Mouse (Mus musculus) liver, embryonic 11.5 days (tissue): Measurements from ENCODE around the gene Fhad1. TPM values are rescaled to one million over a fixed set of nuclear protein-coding genes. Genes with fewer than 3 reads are reported as not detected.

Experiments
- ATAC-seq: fragments of 200-750 bp; cut with Nextera tagmentation; replicated peaks from 2 replicates; pipeline ENCODE4 v1.8.0; 2017; ENCODE audit warnings: moderate number of reproducible peaks, mild to moderate bottlenecking, moderate TSS enrichment, moderate library complexity; ENCODE audit not compliant: low FRiP score
- DNase-seq: peaks from one replicate; pipeline ENCODE4 v3.0.0-alpha.2; 2017; ENCODE audit warnings: low spot score
- H3K27ac ChIP-seq: fragments of 300-500 bp; sonication (generic); 2 replicates; pipeline ENCODE4 v1.5.1; 2014; ENCODE audit warnings: mild to moderate bottlenecking, low read depth, low read length, control low read depth
- H3K27me3 ChIP-seq: fragments of 300-500 bp; sonication (generic); replicated peaks from 2 replicates; pipeline ENCODE4 v1.6.1; 2014; ENCODE audit warnings: low read length, mixed read lengths; ENCODE audit not compliant: control insufficient read depth, insufficient read depth
- H3K36me3 ChIP-seq: fragments of 300-500 bp; sonication (generic); 2 replicates; pipeline ENCODE4 v1.6.1; 2014; ENCODE audit warnings: mild to moderate bottlenecking, low read length, moderate library complexity, mixed read lengths; ENCODE audit not compliant: control insufficient read depth, insufficient read depth
- H3K4me1 ChIP-seq: fragments of 300-500 bp; sonication (generic); replicated peaks from 2 replicates; pipeline ENCODE4 v1.6.1; 2014; ENCODE audit warnings: low read length, mixed read lengths; ENCODE audit not compliant: control insufficient read depth, insufficient read depth
- H3K4me2 ChIP-seq: fragments of 300-500 bp; sonication (generic); 2 replicates; pipeline ENCODE4 v1.6.1; 2014; ENCODE audit warnings: mild to moderate bottlenecking, control low read depth, moderate library complexity
- H3K4me3 ChIP-seq: fragments of 300-500 bp; sonication (generic); 2 replicates; pipeline ENCODE4 v1.5.1; 2014; ENCODE audit warnings: low read depth, low read length, control low read depth
- H3K9ac ChIP-seq: fragments of 300-500 bp; sonication (generic); 2 replicates; pipeline ENCODE4 v1.6.1; 2014; ENCODE audit warnings: low read depth, low read length, control low read depth
- H3K9me3 ChIP-seq: fragments of 300-500 bp; sonication (generic); 2 replicates; pipeline ENCODE4 v1.6.1; 2016; ENCODE audit warnings: low read length, inconsistent platforms, mixed read lengths; ENCODE audit not compliant: control insufficient read depth
- WGBS: fragments of 180-500 bp; shearing (Covaris S2); extraction: QIAGEN DNeasy Blood & Tissue Kit; methylation state at CpG from one replicate; pipeline ENCODE4 v1.1.7; 2014; 5-methylcytosine and 5-hydroxymethylcytosine counted together
- polyA plus RNA-seq: library from polyadenylated mRNA; unstranded; fragments of >200 nt; fragmentation: Nextera tagmentation; extraction: Ambion mirVana; gene quantifications from 2 replicates; pipeline ENCODE4 v1.2.1, GENCODE M21; 2014

Fhad1 gene
- polyA plus RNA-seq, 1 experiment from 2014 or later, result 1.8 TPM

DNA sequence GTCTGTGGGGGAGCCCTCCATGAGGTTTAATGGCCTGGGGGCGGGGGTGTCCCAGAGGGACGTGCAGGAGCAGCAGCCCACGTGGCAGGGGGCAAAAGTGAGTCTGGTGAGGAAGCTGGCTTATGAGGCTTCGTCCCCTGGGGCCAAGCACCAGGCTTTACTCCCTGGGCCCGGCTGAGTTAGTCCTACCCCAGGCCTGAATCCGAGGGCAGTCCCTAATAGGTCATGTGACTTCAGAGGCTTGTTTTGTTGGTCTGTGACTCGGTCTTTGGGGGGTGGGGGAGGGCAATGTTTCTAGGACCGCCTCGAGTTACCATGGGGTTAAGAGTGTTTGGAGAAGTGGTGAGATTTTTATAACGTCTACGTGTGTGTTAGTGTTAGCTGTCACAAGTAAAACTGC is 57.1 kb downstream of the Fhad1 start:
- ATAC-seq (peak; percentile 19; the same call in 1 of the 2 replicates), DNase-seq (no peak)
- H3K4me2 ChIP-seq, result peak overlapping the region; percentile 15; the same call in 1 of the 2 replicates
- H3K27ac ChIP-seq, result no peak overlapping the region
- H3K4me3 ChIP-seq, result no peak overlapping the region
- no peaks in the 10 kb centered on the region; the same call in 1 of the 2 replicates for H3K9me3 ChIP-seq
- peaks cover 7% of the 10 kb centered on the region for H3K4me1 ChIP-seq
- H3K36me3 ChIP-seq, result no peaks in the 10 kb centered on the region
- no peaks in the 10 kb centered on the region for H3K27me3 ChIP-seq
- 35% methylated on average over 11 of the region's 11 CpGs for WGBS
- H3K9ac ChIP-seq, result no peak overlapping the region

DNA sequence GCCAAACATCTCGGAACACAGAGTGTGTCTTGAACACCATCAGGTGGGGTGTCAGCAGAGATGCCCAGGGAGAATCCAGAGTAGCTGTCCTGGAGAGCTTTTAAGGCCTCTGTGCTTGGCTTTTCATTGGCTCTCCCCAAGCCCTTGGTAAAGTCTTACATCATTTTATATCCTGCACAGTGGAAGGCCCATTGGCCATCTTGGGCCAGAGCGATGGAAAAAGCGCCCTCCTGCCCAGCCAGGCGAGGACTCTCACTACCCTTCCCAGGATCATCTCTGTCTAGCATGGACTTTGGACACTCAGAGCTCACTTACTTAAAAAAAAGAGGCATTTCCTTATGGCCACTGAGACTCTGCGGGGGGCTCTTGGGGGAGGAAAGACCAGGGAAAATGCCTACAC is 58.0 kb downstream of the Fhad1 start:
- peaks cover 3% of the 10 kb centered on the region; the same call in 1 of the 2 replicates for H3K27me3 ChIP-seq
- H3K4me2 ChIP-seq, result no peak overlapping the region
- 90% methylated on average over 5 of the region's 5 CpGs for WGBS
- H3K27ac ChIP-seq, result no peak overlapping the region
- no peak overlapping the region for H3K9ac ChIP-seq
- DNase-seq (no peak), ATAC-seq (no peak)
- H3K4me1 ChIP-seq, result peaks cover 7% of the 10 kb centered on the region
- no peak overlapping the region for H3K4me3 ChIP-seq
- H3K36me3 ChIP-seq, result no peaks in the 10 kb centered on the region
- no peaks in the 10 kb centered on the region; the same call in 1 of the 2 replicates for H3K9me3 ChIP-seq

DNA sequence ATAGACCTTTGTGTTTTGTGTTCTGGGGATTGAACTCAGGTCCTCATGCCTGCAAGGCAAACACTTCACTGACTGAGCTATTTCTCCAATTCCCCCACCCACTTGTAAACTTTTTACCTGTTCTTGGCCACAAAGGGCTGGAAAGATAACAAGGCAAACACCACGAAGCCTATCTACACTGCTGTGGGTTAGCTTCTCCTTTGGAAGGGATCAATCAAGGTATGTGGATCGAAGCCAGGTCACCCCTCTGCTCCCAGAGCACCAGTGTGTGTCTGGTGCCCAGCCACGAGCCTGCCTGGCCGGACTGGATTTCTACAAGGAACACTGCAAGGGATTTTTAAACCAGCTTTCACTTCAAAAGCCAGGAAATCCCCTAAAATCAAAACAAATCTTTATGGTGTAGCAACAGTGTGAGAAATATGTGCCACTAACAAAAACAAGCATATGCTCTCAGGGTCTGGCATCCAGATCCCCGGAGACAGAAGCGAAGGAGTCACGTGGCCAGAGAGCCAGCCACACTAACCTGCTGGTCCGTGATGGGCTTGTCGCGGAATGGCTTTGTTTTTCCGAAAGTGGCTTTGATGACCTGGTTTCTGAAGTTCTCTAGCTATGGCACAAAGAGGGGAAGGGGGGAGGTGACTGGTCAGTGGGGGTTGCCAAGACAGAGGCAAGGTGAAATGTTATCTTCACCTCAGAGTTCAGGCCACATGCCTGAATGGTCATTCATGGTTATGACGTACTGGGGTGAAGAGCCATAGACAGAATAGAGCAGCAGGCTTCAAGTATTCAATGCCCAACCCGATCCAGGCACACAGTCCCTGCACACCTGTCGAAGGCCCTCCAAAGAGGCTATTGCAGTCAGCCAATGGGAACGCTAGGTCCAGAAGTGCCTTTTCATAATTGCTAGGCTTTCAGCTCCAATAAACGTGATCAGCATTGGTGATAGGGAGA is 59.8 kb downstream of the Fhad1 start:
- ATAC-seq, result no peak
- whole genome bisulfite sequencing, result 69% methylated on average over 16 of the region's 16 CpGs
- Histone ChIP-seq H3K27me3 (peaks cover 3% of the 10 kb centered on the region; the same call in 1 of the 2 replicates), H3K36me3 (no peaks in the 10 kb centered on the region), H3K4me3 (no peak overlapping the region), H3K27ac (no peak overlapping the region), H3K9me3 (no peaks in the 10 kb centered on the region), H3K9ac (no peak overlapping the region), H3K4me2 (no peak overlapping the region), H3K4me1 (peaks cover 7% of the 10 kb centered on the region)
- DNase-seq, result no peak

DNA sequence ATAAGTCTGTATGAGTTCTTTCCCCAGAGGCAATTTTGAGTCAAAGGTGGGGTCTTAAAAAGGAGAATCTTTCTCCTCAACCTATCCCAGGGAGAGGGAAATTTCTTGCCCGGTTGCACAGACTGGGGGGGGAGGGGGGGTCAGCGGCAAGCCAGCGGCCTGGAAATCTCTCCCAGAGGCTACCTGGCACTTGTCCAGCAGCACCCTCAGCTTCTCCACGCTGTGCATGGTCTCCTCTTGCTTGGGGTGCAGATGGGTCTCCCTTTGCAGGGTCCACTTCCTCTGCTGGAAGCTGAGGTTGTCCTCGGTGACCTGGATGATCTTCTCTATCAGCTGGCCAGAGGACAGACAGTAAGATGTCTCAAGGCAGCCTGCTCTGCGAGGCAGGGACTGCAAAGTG is 61.0 kb downstream of the Fhad1 start:
- 53% methylated on average over 6 of the region's 6 CpGs for WGBS
- Histone ChIP-seq H3K4me3 (no peak overlapping the region), H3K4me2 (no peak overlapping the region), H3K9ac (no peak overlapping the region), H3K4me1 (peaks cover 7% of the 10 kb centered on the region), H3K27me3 (peaks cover 3% of the 10 kb centered on the region; the same call in 1 of the 2 replicates), H3K36me3 (no peaks in the 10 kb centered on the region), H3K9me3 (no peaks in the 10 kb centered on the region), H3K27ac (no peak overlapping the region)
- ATAC-seq (no peak), DNase-seq (no peak)

DNA sequence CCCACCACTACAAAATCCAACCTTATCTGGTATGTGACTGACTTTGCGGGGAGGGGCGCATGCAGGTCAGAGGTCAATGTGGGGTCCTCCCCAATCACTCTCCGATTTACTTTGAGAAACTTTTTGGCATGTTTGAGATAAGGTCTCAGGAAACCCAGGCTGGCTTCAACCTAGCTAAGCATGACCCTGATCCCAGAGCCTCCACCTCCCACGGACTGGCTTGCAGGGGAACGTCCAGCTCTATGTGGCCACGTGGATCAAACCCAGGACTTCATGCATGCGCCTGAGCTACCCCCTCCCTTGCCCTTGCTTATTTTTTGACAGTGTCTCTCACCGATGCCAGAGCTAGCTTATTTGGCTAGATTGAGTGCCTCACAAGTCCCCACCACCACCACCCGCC is 61.6 kb downstream of the Fhad1 start:
- ATAC-seq, result no peak
- Histone ChIP-seq H3K4me2 (no peak overlapping the region), H3K36me3 (no peaks in the 10 kb centered on the region), H3K4me3 (no peak overlapping the region), H3K9me3 (no peaks in the 10 kb centered on the region), H3K4me1 (peaks cover 7% of the 10 kb centered on the region), H3K9ac (no peak overlapping the region), H3K27me3 (peaks cover 3% of the 10 kb centered on the region; the same call in 1 of the 2 replicates), H3K27ac (no peak overlapping the region)
- DNase-seq, result no peak
- 44% methylated on average over 9 of the region's 9 CpGs for WGBS

DNA sequence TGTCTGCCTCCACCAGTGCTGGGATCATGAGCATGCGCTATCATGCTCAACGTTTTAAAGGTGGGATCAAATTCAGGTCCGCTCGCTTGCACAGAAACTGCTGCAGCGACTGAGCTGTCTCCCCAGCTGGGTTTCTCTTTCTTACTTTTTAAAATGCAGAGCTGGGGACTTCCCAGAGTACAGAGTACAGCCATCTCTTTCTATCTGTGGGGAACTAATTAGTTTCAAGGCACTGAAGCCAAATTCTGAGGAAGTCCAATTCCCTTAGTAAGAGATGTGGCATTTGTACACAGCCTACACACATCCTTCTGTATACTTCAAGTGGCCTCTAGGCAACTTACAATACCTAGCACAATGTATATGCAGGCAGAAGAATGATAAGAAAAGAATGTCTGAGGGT is 62.1 kb downstream of the Fhad1 start:
- DNase-seq, result no peak
- Histone ChIP-seq H3K36me3 (no peaks in the 10 kb centered on the region), H3K4me1 (peaks cover 7% of the 10 kb centered on the region), H3K4me2 (no peak overlapping the region), H3K9ac (no peak overlapping the region), H3K9me3 (no peaks in the 10 kb centered on the region), H3K27me3 (peaks cover 3% of the 10 kb centered on the region; the same call in 1 of the 2 replicates), H3K4me3 (no peak overlapping the region), H3K27ac (0 out of 2 replicates have a peak overlapping the region, but pooled peaks have one; percentile 11)
- 56% methylated on average over 5 of the region's 5 CpGs for WGBS
- ATAC-seq, result no peak

DNA sequence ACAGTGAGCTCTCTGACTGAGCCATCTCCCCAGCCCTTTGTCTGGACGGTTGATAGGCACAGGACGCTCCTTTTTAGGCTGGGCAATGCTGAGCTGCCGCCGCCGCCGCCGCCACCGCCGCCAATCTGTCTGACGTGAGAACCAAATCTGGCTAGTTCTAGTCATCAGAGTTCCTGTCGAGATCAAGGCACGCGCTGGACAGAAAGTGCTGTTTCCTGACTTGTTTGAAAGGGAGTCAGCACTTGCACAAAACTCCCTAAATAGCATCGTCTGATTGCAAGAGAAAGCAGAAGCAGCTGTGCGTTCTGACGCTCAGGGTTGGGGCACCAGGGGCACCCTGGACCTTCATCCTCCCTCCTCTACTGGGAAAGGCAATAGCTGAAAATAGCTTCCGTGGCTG is 62.8 kb downstream of the Fhad1 start:
- H3K4me2 ChIP-seq, result no peak overlapping the region
- 31% methylated on average over 17 of the region's 17 CpGs for WGBS
- H3K27me3 ChIP-seq, result peaks cover 3% of the 10 kb centered on the region; the same call in 1 of the 2 replicates
- H3K4me3 ChIP-seq, result no peak overlapping the region
- 0 out of 2 replicates have a peak, but pooled peaks cover 4% of the 10 kb centered on the region for H3K4me1 ChIP-seq
- ATAC-seq (no peak), DNase-seq (no peak)
- no peaks in the 10 kb centered on the region for H3K9me3 ChIP-seq
- 0 out of 2 replicates have a peak overlapping the region, but pooled peaks have one; percentile 11 for H3K27ac ChIP-seq
- H3K36me3 ChIP-seq, result no peaks in the 10 kb centered on the region
- H3K9ac ChIP-seq, result no peak overlapping the region

DNA sequence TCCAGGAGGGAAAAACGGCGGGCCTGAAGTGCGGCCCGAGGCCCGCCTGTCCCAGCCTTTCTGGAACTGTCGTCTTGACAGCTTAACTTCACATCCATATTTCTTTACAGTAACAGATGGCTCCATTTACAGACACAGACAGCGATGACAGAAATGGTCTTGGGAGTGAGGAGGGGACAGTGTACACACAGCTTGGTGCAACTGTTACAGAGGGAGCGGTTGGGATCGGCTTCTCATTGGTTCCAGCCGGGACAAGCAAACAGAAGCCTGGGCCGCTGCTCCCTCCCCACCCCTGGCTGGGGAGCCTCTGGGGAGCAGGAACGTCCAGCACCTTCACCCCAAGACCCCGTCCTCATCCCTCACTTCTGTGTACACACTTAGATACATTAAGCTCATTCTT is 65.4 kb downstream of the Fhad1 start:
- no peak overlapping the region for H3K4me2 ChIP-seq

More for the DNA sequence above, 65.4 kb downstream of the Fhad1 start:
- H3K4me1 ChIP-seq, result 0 out of 2 replicates have a peak, but pooled peaks cover 4% of the 10 kb centered on the region
- no peaks in the 10 kb centered on the region for H3K36me3 ChIP-seq
- H3K9me3 ChIP-seq, result no peaks in the 10 kb centered on the region
- peaks cover 3% of the 10 kb centered on the region; the same call in 1 of the 2 replicates for H3K27me3 ChIP-seq
- H3K9ac ChIP-seq, result no peak overlapping the region
- no peak for DNase-seq
- no peak overlapping the region for H3K4me3 ChIP-seq
- WGBS, result 55% methylated on average over 13 of the region's 13 CpGs
- ATAC-seq, result no peak
- no peak overlapping the region for H3K27ac ChIP-seq
